Comparison of ENCODE assay signal across 8 mouse cellular contexts in the genomic region with DNA sequence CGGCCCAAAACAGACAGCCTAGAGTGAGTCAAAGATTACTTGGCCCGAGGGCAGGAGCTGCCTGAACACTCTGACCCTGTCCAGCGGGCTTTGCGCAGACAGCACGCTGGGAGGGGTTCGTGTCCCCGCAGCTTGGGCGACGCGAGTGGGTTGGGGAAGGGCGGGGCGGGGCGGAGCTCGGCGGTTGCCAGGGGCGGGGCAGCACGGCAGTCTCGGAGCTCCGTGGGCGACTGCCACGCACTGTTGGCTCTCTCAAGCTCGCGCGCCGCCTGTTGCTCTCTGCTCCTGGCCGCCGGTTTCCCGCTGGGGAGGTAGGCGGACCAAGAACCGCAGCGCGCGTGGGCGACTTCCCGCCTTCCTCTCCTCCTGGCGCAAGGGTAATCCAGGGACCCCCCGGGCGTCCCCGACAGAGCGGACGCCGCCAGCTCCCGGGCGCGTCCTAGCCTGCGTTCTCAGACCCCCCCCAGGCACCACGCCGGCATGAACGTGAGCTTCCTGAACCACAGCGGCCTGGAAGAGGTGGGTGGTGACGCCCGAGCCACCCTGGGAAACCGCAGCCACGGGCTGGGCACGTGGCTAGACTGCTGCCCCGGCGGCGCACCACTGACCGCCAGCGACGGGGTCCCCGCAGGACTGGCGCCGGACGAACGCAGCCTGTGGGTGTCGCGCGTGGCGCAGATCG. TPM values are rescaled to one million over a fixed set of nuclear protein-coding genes. Genes with fewer than 3 reads are reported as not detected.
A peak's percentile ranks its signal among the peaks of the same experiment; 100 is the strongest.
DNase-seq lines count a peak whose midpoint lies in the region; ATAC-seq lines count a peak whose summit lies in the region.
"Had no signal": no experiment of that assay in that cellular context is flagged by ENCODE, and none has a peak within 500 bp of the region (broad histone marks: within the 10 kb centered on the region; RNA-seq: fewer than 3 reads in every experiment).

Gene Rprml (plus strand): TSS at position 270 of the 682 bp plus-strand sequence.

- H3K9ac ChIP-seq in lung, embryonic 15.5 days, result no peak within 1 kb of the TSS
- no peak within 1 kb of the TSS for H3K9ac ChIP-seq in embryonic facial prominence, embryonic 11.5 days (replicated peaks; ENCODE audit: low read length)
- 0 out of 2 replicates have a peak within 1 kb of the TSS, but pooled peaks have one; percentile 28 for H3K9ac ChIP-seq in hindbrain, embryonic 14.5 days
- H3K9ac ChIP-seq in limb, embryonic 13.5 days, result peak within 1 kb of the TSS; percentile 25; the same call in 1 of the 2 replicates

- peak within 1 kb of the TSS; percentile 35 for H3K4me3 ChIP-seq in lung, embryonic 15.5 days
- H3K4me3 ChIP-seq in embryonic facial prominence, embryonic 11.5 days (ENCODE audit: low read depth, low read length), result peak within 1 kb of the TSS; percentile 30
- H3K4me3 ChIP-seq in hindbrain, embryonic 14.5 days (replicated peaks; ENCODE audit: low read length), result peak within 1 kb of the TSS; percentile 38
- peak within 1 kb of the TSS; percentile 47 for H3K4me3 ChIP-seq in limb, embryonic 13.5 days

- no peak within 1 kb of the TSS for H3K27ac ChIP-seq in lung, embryonic 15.5 days
- no peak within 1 kb of the TSS for H3K27ac ChIP-seq in embryonic facial prominence, embryonic 11.5 days (replicated peaks; ENCODE audit: low read depth, low read length)
- no peak within 1 kb of the TSS for H3K27ac ChIP-seq in hindbrain, embryonic 14.5 days
- no peak within 1 kb of the TSS for H3K27ac ChIP-seq in limb, embryonic 13.5 days

- no peaks in the 10 kb centered on the region for H3K9me3 ChIP-seq in lung, embryonic 15.5 days
- no peaks in the 10 kb centered on the region for H3K9me3 ChIP-seq in embryonic facial prominence, embryonic 11.5 days (replicated peaks; ENCODE audit: control insufficient read depth, low read length)
- H3K9me3 ChIP-seq in hindbrain, embryonic 14.5 days (ENCODE audit: control insufficient read depth, low read length), result no peaks in the 10 kb centered on the region
- no peaks in the 10 kb centered on the region for H3K9me3 ChIP-seq in limb, embryonic 13.5 days

- WGBS in lung, embryonic 15.5 days, result 1% methylated on average over 71 of the region's 71 CpGs
- WGBS in embryonic facial prominence, embryonic 11.5 days, result 1% methylated on average over 69 of the region's 71 CpGs
- WGBS in hindbrain, embryonic 14.5 days, result under 1% methylated on average over 70 of the region's 71 CpGs
- WGBS in limb, embryonic 13.5 days, result under 1% methylated on average over 71 of the region's 71 CpGs

- H3K27me3 ChIP-seq in lung, embryonic 15.5 days, result peaks cover 84% of the 10 kb centered on the region
- H3K27me3 ChIP-seq in embryonic facial prominence, embryonic 11.5 days (ENCODE audit: control insufficient read depth, insufficient read depth, low read length), result peaks cover 40% of the 10 kb centered on the region
- H3K27me3 ChIP-seq in hindbrain, embryonic 14.5 days (ENCODE audit: control insufficient read depth, insufficient read depth, low read length), result peaks cover 75% of the 10 kb centered on the region
- peaks cover 89% of the 10 kb centered on the region for H3K27me3 ChIP-seq in limb, embryonic 13.5 days

- ATAC-seq in lung, embryonic 15.5 days (ENCODE audit: borderline replicate concordance, extremely low read depth, low FRiP score, low TSS enrichment), result no peak
- ATAC-seq in embryonic facial prominence, embryonic 11.5 days (replicated peaks; ENCODE audit: insufficient number of reproducible peaks, low FRiP score, low TSS enrichment, low read depth), result 0 out of 2 replicates have a peak, but pooled peaks have one; percentile 48
- ATAC-seq in hindbrain, embryonic 14.5 days (ENCODE audit: low FRiP score), result no peak
- ATAC-seq in limb, embryonic 13.5 days (ENCODE audit: low FRiP score, low read depth), result no peak

- peak within 1 kb of the TSS; percentile 55 for H3K4me2 ChIP-seq in lung, embryonic 15.5 days
- H3K4me2 ChIP-seq in embryonic facial prominence, embryonic 11.5 days (ENCODE audit: low read depth, low read length), result peak within 1 kb of the TSS; percentile 71
- H3K4me2 ChIP-seq in hindbrain, embryonic 14.5 days (replicated peaks), result peak within 1 kb of the TSS; percentile 75
- H3K4me2 ChIP-seq in limb, embryonic 13.5 days (replicated peaks), result peak within 1 kb of the TSS; percentile 81

- peaks cover 13% of the 10 kb centered on the region for H3K4me1 ChIP-seq in lung, embryonic 15.5 days
- peaks cover 9% of the 10 kb centered on the region for H3K4me1 ChIP-seq in embryonic facial prominence, embryonic 11.5 days (ENCODE audit: control insufficient read depth, insufficient read depth, low read length)
- H3K4me1 ChIP-seq in hindbrain, embryonic 14.5 days (replicated peaks; ENCODE audit: control insufficient read depth, insufficient read depth, low read length), result peaks cover 13% of the 10 kb centered on the region
- H3K4me1 ChIP-seq in limb, embryonic 13.5 days, result peaks cover 19% of the 10 kb centered on the region

- no peaks in the 10 kb centered on the region for H3K36me3 ChIP-seq in lung, embryonic 15.5 days
- no peaks in the 10 kb centered on the region for H3K36me3 ChIP-seq in embryonic facial prominence, embryonic 11.5 days (replicated peaks; ENCODE audit: control insufficient read depth, insufficient read depth, low read depth, low read length)
- no peaks in the 10 kb centered on the region for H3K36me3 ChIP-seq in hindbrain, embryonic 14.5 days (replicated peaks; ENCODE audit: control insufficient read depth, insufficient read depth)
- no peaks in the 10 kb centered on the region for H3K36me3 ChIP-seq in limb, embryonic 13.5 days

- no peak for DNase-seq in lung, postnatal 36 days
- no peak for DNase-seq in embryonic facial prominence, embryonic 11.5 days (ENCODE audit: low spot score)
- DNase-seq in hindbrain, embryonic 14.5 days (ENCODE audit: low spot score), result no peak
- DNase-seq in right cerebral cortex, adult 2 months (ENCODE audit: low spot score in 2 of 2), result peak; percentile 86 to 87
- DNase-seq in thymus, postnatal 0 days (ENCODE audit: low spot score), result no peak

RNA-seq across cellular contexts. Expression of gene Rprml, which starts in this region (rescaled TPM):
- polyA plus RNA-seq in lung, embryonic 15.5 days (2015; fragmentation: Nextera tagmentation; extraction: Ambion mirVana), result not detected in 2 replicates
- polyA plus RNA-seq in embryonic facial prominence, embryonic 11.5 days (2014; fragmentation: Nextera tagmentation; extraction: Ambion mirVana), result 0.21 and 0.35 TPM in 2 replicates
- polyA plus RNA-seq in hindbrain, embryonic 14.5 days (2014; fragmentation: Nextera tagmentation; extraction: Ambion mirVana), result 0.35 TPM in 1 of 2 replicates, not detected in the other
- polyA plus RNA-seq in limb, embryonic 13.5 days (2015; fragmentation: Nextera tagmentation; extraction: Ambion mirVana), result 0.14 TPM in 1 of 2 replicates, not detected in the other
- polyA plus RNA-seq in thymus, postnatal 0 days (2015; fragmentation: Nextera tagmentation; extraction: Ambion mirVana), result not detected in 2 replicates
- polyA plus RNA-seq: spleen, adult 2 months had no signal

Comparison
In these comparisons a context has a peak if more than half of its experiments do, and no peak if none do; other contexts are left out.
1. Peak in ATAC-seq, H3K4me3 ChIP-seq and H3K4me2 ChIP-seq in embryonic facial prominence, embryonic 11.5 days; RNA of the gene not detected or under 1 TPM.
2. H3K9ac ChIP-seq: peak in hindbrain, embryonic 14.5 days (single experiment) and limb, embryonic 13.5 days (single experiment); none in lung, embryonic 15.5 days (single experiment) and embryonic facial prominence, embryonic 11.5 days (single experiment).
3. DNase-seq: peak in right cerebral cortex, adult 2 months (2 of 2); none in lung, postnatal 36 days (single experiment), embryonic facial prominence, embryonic 11.5 days (single experiment), hindbrain, embryonic 14.5 days (single experiment) and thymus, postnatal 0 days (single experiment).
4. Peak in every context shown above with its lines, with median percentiles within 50 percentile points of each other: H3K4me2 ChIP-seq and H3K4me3 ChIP-seq.